Mouse (Mus musculus) kidney, postnatal 14 days (tissue): ENCODE results near the gene Tmem205.

Experiments used
- DNase-seq: peaks from one replicate; pipeline ENCODE4 v3.0.0; 2022; ENCODE audit warnings: mixed read lengths

The Tmem205 gene

DNA sequence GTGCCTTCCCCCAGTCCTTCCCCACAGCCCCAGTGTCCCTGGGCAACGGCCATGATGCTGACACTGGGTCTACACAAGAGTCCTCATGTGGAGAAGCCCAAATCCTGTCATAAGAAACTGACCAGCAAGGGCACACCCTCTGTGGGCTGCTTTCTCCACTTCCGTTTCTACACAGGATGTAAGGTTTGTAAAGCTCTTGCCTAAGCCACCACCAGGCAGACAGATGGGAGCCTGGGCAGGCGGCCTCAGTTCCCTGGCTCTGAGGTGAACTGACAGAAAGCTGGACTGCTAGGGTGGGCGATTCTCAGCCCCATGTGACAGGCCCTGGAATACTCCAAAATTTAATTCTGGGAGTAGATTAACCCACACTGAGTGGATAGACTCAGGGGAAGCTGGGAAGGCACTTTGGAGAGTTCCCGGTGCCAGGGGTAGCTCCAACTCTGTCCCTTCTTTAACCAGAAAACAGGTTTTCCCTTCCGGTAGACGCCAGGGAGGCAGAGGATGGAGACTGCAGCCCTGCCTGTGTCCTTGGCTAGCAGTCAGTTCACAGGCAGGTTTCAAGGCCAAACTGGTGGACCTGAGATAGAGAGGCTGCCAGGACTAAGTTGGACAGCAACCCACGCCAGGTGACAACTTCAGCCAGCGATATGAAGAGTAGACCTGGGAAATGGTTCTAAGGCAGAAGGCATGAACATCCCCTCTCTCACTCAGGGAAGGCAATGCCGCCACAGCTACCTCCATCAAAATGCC lies 17.7 kb downstream of the Tmem205 start:
- no peak for DNase-seq

DNA sequence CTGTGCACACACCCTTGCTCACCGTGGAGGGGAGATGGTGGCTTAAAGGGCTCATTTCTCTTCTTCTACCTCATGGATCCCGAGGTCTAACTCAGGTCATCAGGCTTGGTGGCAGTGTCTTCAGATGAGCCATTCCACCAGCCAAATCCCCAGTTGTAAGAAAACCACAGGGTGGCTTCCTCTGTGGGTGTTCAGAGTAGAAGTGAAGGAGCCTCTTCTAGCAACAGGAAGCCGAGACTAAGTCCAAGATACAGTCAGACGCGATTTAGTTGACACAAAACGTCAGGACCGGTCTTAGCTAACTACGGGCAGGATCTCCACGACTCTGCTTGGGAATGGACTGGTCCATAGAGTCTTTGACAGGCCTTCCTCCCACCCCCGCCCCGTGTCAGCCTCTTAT lies 19.1 kb downstream of the Tmem205 start:
- DNase-seq: no peak

DNA sequence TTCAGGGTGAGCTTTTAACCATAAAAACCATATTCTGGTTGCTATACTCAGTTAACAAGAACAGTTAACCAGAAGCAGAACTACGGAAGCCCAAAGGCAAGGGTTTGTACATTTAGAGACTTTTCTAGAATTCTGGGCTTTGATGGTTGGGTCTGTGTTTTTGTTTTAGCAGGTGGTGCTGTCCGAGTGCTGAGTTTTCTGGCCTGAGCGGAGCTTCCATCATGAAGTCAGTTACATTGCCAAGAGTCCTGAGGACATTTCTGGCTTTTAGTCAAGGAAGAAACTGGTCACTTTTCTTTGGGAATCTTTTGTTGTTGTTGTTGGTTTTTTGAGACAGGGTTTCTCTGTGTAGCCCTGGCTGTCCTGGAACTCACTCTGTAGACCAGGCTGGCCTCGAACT lies 23.3 kb downstream of the Tmem205 start:
- no peak for DNase-seq

GRCm38 (mm10) chr9:21901223-21901820 lies 26.0 kb downstream of the Tmem205 start:
- DNase-seq: peak; percentile 77

DNA sequence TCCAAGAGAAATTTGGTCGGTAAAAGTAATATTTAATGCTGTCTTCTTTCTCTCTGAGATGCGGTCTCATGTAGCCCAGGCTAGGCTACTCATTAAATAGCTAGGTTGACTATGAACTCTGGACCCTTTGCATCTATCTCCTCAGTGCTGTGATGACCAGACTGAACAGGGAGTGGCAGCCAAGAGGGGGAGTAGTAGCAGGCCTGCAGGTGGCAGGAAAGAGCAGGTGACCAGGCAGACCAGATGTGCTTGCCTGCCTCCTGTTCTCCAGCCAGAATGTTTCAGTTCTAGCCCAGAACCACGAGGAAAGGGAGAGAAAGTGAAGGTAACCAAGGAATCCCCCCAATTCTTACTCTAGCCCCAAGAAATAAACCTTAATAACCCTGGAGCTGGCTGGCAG lies 38.1 kb downstream of the Tmem205 start:
- no peak for DNase-seq

GRCm38 (mm10) chr9:21876601-21877000 lies 50.8 kb downstream of the Tmem205 start:
- no peak for DNase-seq

DNA sequence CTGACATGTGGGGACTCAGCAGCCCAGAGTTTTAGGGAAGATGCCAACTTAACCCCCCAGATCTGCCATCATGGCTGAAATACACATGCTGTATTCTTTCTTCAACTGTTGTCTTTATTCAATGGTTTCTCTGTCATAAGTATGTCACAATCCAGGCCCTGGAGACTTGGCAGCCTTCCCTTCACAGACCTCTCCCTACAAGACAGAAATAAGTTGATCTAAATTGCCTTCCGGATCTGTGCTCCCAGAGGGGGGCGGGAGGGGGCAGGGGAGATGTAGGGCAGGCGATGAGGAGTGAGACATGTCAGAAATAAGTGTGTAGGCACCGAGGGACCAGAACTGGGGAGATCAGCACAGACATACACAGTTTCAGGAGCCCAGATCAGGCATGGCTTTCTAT lies 55.2 kb downstream of the Tmem205 start:
- no peak for DNase-seq
